Mouse (Mus musculus) MN1 (cell line): ENCODE measurements at regions not wholly inside any gene's neighbourhood (a gene's known extent, or its start where the extent isn't known, plus 50 kb on each side); places are given as distances from the start of the nearest gene placed in this dataset.

ENCODE experiments used
- DNase-seq: peaks from one replicate; pipeline ENCODE4 v3.0.0-alpha.2; 2016; ENCODE audit warnings: low spot score

DNA sequence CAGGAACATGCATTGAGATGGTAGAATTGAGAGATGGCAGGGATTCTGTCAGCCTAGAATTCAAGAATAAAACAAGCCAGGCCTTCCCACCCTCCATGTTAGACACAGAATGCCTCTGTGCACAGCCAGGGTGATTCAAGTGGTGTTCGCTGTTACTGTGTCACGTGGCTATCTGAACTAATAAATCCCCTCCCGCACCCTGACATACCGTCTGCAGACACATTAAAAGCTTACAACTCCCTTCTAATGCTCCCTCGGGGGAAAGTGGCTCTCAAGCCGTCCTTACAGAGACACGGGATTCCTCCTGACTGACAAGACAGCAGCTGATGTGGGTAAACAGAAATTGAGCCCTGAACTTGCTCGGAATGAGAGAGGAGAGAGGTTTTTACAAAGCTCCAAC is 279.1 kb downstream of the Prex1 start:
- DNase-seq: peak; percentile 39

DNA sequence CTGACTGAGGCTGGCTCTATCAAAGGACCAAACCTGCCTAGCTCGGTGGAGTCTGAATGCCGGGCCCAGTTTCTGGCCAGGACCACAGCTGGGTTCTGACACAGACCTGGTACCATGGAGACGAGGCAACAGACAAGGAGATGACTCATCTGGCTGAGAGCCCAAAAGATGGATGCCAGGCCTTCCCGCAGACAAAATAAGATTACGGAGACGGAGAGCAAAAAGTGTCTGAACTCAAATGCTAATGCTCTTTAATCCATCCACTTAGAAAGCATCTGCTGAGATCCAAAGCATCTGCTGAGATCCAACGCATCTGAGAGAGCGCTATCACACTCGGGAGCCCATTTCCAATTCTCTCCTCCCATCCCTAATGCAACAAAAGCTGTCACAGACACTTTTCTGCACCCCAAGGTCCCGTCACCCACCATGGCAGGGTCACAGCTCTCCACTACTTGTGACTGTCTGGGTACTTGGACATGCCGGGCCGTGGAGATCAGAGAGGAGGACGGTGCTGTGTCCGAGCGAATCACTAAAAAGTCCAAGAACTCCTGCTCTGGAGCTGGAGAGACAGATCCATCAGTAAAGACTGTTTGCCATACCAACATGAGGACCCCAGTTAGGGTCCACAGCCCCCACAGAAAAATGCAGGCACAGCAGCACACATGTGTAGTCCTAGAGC is 278.3 kb upstream of the Sulf2 start:
- peak; percentile 95 for DNase-seq

DNA sequence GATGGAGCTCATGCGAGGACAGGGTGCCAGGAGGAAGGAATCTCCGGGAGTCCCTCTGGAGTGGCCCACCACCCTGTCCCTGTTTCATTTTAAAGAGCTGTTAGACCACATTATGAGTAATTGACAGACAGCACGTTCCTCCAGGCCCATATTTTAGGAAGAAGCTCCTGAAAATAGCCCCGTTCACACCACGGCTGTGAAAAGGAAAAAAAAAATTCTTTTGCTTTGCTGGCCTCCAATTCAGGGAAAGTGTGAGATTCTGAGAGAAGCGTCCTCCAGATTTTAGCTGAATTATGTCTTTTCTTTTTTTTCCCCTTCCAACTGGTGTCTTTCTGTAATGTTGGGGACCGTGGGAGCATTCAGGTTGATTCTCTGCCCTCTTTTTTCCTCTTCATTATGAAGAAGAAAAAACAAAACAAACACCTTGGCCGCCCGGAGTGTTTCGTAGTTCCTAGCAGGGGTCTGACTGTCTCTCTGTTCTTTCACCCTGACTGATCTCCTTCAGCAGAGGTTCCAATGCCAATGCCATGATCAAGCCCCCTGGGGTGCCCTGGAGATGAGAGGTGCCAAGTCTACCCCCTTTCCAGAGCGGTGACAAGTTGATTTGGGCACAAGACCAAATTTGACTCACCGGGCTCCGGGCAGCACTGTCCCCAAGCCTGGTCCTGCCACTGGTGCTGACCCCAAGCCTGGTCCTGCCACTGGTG is 277.6 kb upstream of the Sulf2 start:
- peak; percentile 26 for DNase-seq

DNA sequence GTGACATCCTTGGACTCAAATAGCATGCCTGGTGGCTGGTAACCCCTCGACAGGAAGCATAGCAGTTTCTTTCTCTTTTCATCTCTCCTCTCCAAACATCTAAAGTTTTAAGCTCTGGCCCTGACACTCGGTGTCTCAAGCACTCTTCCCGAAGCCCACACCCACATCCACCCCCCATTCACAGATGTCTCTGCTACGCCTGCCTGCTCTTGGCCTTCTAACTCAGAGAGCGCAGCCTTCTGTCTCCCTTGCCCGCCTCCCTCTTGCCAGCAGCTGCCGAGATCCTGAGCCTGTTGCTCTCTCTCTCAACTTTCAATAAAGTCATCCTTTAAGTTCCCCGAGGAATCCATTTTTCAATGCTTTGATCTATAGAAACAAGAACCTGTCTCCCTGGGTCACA is 277.1 kb upstream of the Sulf2 start:
- no peak for DNase-seq

GRCm38 (mm10) chr2:166429918-166430317 is 274.5 kb upstream of the Sulf2 start:
- DNase-seq: no peak

- no peak for DNase-seq
These were observed 274.0 kb upstream of the Sulf2 start for GRCm38 (mm10) chr2:166429494-166429893.

- no peak for DNase-seq
These were observed 271.9 kb upstream of the Sulf2 start for GRCm38 (mm10) chr2:166427390-166427789.

GRCm38 (mm10) chr2:166426960-166427359 is 271.5 kb upstream of the Sulf2 start:
- peak; percentile 46 for DNase-seq

GRCm38 (mm10) chr2:166426457-166426856 is 271.0 kb upstream of the Sulf2 start:
- DNase-seq: no peak

DNA sequence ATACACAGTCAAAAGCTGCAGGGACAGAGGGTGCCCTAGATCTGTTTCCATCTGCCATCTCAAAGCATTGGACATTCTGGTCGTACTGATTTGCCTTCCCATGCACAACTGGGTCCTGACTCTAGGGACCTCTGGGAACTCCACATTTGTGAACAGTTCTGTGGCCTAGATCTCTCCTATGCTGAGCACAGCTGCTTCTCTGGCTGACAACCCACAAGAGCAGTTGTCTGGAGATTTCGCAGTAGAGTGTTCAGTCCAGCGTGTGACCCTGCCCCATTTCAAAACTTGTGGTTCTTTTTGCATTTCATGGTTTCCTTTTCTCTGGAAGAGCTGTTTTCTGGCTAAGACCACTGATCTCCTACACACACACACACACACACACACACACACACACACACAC is 269.7 kb upstream of the Sulf2 start:
- no peak for DNase-seq

GRCm38 (mm10) chr2:166423132-166423660 is 267.7 kb upstream of the Sulf2 start:
- no peak for DNase-seq

DNA sequence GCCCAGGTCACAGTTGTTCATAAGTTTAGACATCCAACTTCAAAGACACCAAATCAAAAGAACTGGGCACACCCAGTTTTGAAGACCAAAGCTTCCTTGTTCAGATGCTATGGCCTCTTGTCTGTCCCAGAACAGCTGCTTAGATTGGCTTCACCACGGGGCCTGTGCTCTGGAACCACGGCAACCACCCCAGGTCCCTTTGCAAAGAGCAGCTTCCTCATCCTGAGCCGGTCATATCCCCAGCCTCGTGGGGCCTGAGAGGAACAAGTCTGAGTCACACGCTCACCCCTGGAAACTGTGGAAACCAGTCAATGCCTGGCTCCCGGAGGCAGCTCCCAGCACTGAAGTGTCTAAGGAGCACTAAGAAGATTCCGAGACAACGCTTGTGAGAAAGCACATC is 264.8 kb upstream of the Sulf2 start:
- no peak for DNase-seq

DNA sequence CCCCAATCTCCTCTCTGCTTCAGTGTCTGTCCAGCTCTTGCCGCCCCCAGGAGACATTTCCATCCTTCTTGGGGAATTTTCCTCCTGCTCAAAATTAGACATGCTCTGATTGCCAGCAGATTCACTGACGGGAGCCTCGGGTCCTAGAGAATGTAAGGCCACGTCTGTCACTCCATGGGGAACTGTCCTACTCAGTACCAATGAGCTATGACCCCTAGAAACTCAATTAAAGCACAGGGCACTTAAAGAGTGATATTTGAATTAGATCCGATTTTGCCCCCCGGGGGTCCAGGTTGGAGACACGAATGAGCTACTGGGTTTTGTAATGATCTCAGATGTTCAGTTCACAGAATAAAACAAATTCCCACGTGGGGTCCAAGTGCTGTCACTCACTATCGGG is 263.8 kb upstream of the Sulf2 start:
- no peak for DNase-seq

GRCm38 (mm10) chr2:166418279-166418678 is 262.8 kb upstream of the Sulf2 start:
- DNase-seq: no peak

DNA sequence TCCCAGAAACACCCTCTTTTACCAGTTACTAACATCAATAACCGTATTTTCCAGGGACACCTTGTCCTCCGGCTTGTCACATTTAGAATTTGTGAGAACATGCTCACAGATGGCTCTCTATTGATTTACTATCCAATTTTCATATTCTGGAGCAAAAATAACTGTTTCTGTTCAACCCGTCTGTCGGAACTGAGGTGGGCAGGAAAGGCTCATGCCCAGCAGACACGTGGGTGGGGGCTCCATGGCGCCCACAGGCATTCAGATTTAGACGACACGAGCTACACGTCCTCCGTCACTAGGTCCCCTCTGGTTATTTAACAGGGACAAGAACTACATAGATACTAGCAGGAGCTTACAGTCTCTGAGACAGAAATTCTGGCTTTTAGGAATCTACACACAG is 262.2 kb upstream of the Sulf2 start:
- DNase-seq: no peak

DNA sequence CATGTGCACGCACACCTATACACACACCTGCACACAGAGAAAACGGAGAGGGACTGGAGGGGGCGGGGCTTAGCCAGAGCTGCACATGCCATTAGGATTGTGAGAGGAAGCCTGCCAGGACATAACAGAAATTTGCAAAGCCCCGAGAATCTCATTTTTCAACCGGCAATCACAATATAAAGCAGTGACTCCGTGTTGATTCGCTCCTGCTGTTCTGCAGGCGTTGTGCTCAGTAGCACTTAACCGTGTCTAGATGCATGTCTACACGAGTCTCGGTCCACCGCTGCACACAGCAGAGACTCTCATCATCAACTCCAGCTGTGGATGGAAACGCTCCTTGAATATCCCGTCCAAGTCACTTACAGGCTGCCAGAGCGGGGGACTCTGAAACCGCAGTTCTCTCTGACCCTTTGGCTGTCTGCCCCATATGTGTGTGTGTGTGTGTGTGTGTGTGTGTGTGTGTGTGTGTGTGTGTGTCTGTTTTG is 260.1 kb upstream of the Sulf2 start:
- DNase-seq: no peak

- DNase-seq: no peak
These were observed 259.4 kb upstream of the Sulf2 start for GRCm38 (mm10) chr2:166414856-166415255.

GRCm38 (mm10) chr2:166412031-166412858 is 256.8 kb upstream of the Sulf2 start:
- DNase-seq: no peak

DNA sequence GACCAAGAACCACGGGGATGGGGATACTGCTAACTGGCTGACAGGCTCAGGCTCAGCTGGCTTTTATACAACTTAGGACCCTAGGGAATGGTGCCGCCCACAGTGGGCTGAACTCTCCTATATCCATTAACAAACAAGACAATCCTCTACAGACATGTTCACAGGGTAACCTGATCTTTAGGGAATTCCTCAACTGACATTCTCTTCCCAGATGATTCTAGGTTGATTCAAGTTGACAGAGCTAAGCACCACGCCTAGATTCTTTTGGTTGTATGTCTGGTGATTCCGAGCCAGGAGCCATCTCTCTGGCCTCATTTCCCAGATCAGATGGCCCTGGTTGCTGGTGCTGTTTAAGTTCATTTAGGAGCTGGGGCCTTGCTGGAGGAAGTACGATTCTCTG is 253.9 kb upstream of the Sulf2 start:
- DNase-seq: no peak

DNA sequence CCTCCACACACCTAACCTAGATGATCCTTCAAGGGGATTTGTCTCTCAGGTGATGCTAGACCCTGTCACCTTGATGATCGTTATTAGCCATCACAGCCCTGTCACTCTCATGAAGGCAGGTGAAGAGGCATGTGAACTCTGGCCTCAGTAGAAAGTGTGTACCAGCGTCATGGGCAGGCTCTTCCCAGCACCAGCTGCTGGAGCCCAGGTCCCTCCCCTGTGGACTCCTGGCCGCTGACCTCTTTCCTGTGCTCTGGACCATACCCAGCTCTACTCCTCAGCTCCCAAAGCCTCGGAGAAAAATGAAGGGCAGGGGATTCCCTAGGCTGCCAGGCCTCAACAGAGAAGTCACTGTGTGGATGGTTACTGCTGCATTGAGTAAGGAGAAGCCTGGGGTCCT is 253.3 kb upstream of the Sulf2 start:
- no peak for DNase-seq

DNA sequence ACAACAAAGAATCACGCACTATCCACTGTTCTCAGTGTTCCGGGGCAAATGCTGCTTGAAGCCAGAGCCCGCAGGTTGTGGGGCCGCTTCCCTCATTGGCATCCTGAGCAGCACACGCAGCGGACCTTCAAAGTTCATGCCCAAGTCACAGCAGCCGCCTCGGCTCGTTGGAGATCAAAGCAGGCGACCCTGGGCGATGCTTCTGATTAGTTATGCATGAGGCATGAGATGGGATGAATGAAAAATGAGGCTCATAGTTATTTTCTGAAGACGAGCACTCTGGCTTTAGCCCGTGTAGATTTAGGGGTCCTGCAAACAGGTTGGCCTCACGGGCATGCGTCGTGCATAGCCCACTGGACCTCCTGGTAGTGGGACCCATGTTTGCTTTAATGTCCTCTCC is 252.5 kb upstream of the Sulf2 start:
- DNase-seq: no peak

DNA sequence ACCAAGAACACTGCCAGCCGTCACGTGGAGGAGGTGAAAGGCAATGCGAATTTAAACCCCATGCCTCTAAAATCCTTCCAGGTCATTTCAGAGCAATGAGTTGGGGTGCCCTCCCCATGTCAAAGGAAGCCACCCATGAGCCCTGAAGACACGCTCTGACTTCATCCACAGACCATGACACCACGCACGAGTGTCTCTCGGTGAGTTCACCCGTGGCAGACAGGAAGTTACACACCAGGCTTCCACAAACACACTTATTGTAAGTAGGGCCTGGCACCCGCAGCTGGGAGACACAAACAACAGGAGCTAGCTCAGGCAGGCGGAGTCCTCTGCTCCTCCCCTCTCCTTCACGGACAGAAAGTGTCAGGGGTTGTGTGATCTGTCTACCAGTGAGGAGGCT is 251.4 kb upstream of the Sulf2 start:
- no peak for DNase-seq

DNA sequence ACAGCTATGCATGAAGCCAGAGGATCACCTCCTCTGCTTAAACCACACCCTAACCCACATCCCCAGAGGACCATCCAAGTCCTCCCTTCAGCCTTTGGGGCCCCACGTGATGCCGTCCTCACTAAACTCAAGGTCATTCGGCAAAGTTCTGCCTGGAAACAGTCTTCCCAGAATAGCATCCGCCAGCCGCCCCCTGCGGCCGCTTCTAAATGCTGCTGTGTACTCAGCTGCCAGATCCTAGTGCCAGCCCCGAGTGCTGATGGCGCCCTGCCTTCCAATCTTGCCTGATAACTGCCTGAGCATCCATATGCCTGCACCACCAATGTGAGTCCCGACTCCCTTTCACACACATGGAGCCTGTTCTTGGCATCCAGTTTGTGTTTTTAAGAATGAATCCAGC is 247.9 kb upstream of the Sulf2 start:
- DNase-seq: no peak
